Mouse (Mus musculus): ENCODE measurements around the gene Art3.

The Art3 gene

GRCm38 (mm10) chr5:92331635-92332338 is at the start of gene Art3:
Gene Art3, plus strand, starts transcription at chr5:92331827.
- no peak for DNase-seq

- DNase-seq: no peak
These were observed 49.1 kb upstream of the Art3 start for GRCm38 (mm10) chr5:92282571-92282970.

- no peak for DNase-seq
These were observed 48.5 kb upstream of the Art3 start for GRCm38 (mm10) chr5:92283107-92283506.

- no peak for DNase-seq
These were observed 43.8 kb upstream of the Art3 start for GRCm38 (mm10) chr5:92287840-92288239.

GRCm38 (mm10) chr5:92291652-92292414 is 39.8 kb upstream of the Art3 start:
- no peak for DNase-seq

- no peak for DNase-seq
These were observed 37.1 kb upstream of the Art3 start for GRCm38 (mm10) chr5:92294525-92294924.

- DNase-seq: no peak
These were observed 29.3 kb upstream of the Art3 start for GRCm38 (mm10) chr5:92302149-92302840.

GRCm38 (mm10) chr5:92304291-92304690 is 27.3 kb upstream of the Art3 start:
- DNase-seq: no peak

GRCm38 (mm10) chr5:92309681-92310511 is 21.7 kb upstream of the Art3 start, which contains the start of gene Sdad1:
Gene Sdad1, minus strand, starts transcription at chr5:92310479.
- peak; percentile 95 for DNase-seq

GRCm38 (mm10) chr5:92312046-92312715 is 19.4 kb upstream of the Art3 start:
- peak; percentile 97 for DNase-seq

- no peak for DNase-seq
These were observed 17.9 kb upstream of the Art3 start for GRCm38 (mm10) chr5:92313776-92314175.

GRCm38 (mm10) chr5:92318119-92318518 is 13.5 kb upstream of the Art3 start:
- peak; percentile 11 for DNase-seq

- peak; percentile 32 for DNase-seq
These were observed 13.0 kb upstream of the Art3 start for GRCm38 (mm10) chr5:92318596-92318995.

GRCm38 (mm10) chr5:92321631-92322400 is 9.8 kb upstream of the Art3 start:
- peak; percentile 9 for DNase-seq

- DNase-seq: peak; percentile 62
These were observed 9.0 kb upstream of the Art3 start for GRCm38 (mm10) chr5:92322612-92323011.

- peak; percentile 77 for DNase-seq
These were observed 8.4 kb upstream of the Art3 start for GRCm38 (mm10) chr5:92323264-92323663.

GRCm38 (mm10) chr5:92327367-92327766 is 4.3 kb upstream of the Art3 start:
- DNase-seq: no peak

GRCm38 (mm10) chr5:92327929-92328328 is 3.7 kb upstream of the Art3 start, which contains the start of gene Cxcl9:
Gene Cxcl9, minus strand, starts transcription at chr5:92328079.
- no peak for DNase-seq

GRCm38 (mm10) chr5:92331122-92331521 is 505 bp upstream of the Art3 start:
- DNase-seq: peak; percentile 23

- peak; percentile 69 for DNase-seq
These were observed 773 bp downstream of the Art3 start for GRCm38 (mm10) chr5:92332359-92332840.

- DNase-seq: no peak
These were observed 5.1 kb downstream of the Art3 start for GRCm38 (mm10) chr5:92336743-92337142.
